Mouse (Mus musculus) kidney, embryonic 16.5 days (tissue): ENCODE data around the gene Papolb. TPM values are rescaled to one million over a fixed set of nuclear protein-coding genes. Genes with fewer than 3 reads are reported as not detected.

Experiments
- ATAC-seq: fragments of 200-750 bp; cut with Nextera tagmentation; 2 replicates; pipeline ENCODE4 v1.8.0; 2017; ENCODE audit warnings: moderate TSS enrichment; ENCODE audit not compliant: low FRiP score, low TSS enrichment
- H3K27ac ChIP-seq: fragments of 300-500 bp; sonication (generic); 2 replicates; pipeline ENCODE4 v1.5.1; 2014; ENCODE audit warnings: low read length
- H3K27me3 ChIP-seq: fragments of 300-500 bp; sonication (generic); 2 replicates; pipeline ENCODE4 v1.6.1; 2014; ENCODE audit warnings: low read length, control low read depth, mixed read lengths; ENCODE audit not compliant: insufficient read depth
- H3K36me3 ChIP-seq: fragments of 300-500 bp; sonication (generic); 2 replicates; pipeline ENCODE4 v1.6.1; 2014; ENCODE audit warnings: low read length, control low read depth, mixed read lengths; ENCODE audit not compliant: insufficient read depth
- H3K4me1 ChIP-seq: fragments of 300-500 bp; sonication (generic); 2 replicates; pipeline ENCODE4 v1.6.1; 2014; ENCODE audit warnings: low read length, control low read depth, mixed read lengths; ENCODE audit not compliant: insufficient read depth
- H3K4me2 ChIP-seq: fragments of 300-500 bp; sonication (generic); replicated peaks from 2 replicates; pipeline ENCODE4 v1.6.1; 2014; ENCODE audit warnings: low read depth, low read length
- H3K4me3 ChIP-seq: fragments of 300-500 bp; sonication (generic); 2 replicates; pipeline ENCODE4 v1.5.1; 2014; ENCODE audit warnings: mild to moderate bottlenecking, low read length
- H3K9ac ChIP-seq: fragments of 300-500 bp; sonication (generic); replicated peaks from 2 replicates; pipeline ENCODE4 v1.6.1; 2014; ENCODE audit warnings: low read length
- H3K9me3 ChIP-seq: fragments of 300-500 bp; sonication (generic); 2 replicates; pipeline ENCODE4 v1.6.1; 2016; ENCODE audit warnings: low read length, control low read depth
- WGBS: fragments of 180-500 bp; shearing (Covaris S2); extraction: QIAGEN DNeasy Blood & Tissue Kit; methylation state at CpG from one replicate; pipeline ENCODE4 v1.1.7; 2014; 5-methylcytosine and 5-hydroxymethylcytosine counted together
- polyA plus RNA-seq: library from polyadenylated mRNA; unstranded; fragments of >200 nt; fragmentation: Nextera tagmentation; extraction: Ambion mirVana; gene quantifications from 2 replicates; pipeline ENCODE4 v1.2.1, GENCODE M21; 2015

Papolb gene
- polyA plus RNA-seq, 1 experiment from 2014 or later: 0.12 TPM

DNA sequence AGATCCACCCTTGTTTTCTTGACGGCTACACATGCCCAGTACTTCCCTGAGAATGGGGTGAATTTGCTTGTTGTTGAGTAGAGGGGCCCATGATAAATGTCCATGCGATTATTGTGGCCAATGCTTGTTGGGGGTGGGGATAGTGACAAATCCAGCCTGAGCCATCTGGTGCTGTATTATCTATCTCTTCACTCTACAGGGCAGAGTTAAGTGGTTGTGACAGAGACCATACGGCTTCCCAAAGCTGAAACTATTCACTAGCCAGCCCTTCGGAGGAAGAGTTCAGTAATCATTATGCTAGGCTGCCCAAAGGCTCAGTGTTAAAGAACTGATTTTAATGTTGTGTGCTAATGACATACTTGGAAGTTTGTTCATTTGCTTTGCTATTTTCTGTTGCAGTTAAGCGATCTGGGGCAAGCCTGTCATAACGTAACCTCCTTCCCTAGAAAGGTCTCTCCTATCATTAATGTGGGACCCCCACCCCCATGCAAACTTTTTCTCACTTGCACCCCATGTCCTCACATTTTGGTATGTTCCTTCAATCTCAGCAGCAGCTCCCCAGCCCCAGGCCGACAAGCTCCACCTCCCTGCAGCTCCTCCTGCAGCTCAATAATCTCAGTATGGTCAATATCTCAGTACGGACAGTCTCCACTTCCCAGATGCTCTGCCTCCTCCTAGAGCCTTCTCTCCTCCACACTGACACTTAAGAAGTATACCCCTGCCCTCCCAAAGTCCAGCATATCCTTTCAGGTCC, 5.0 kb downstream of the Papolb start:
- Histone ChIP-seq H3K9me3 (no peaks in the 10 kb centered on the region), H3K27me3 (peaks cover 19% of the 10 kb centered on the region), H3K9ac (no peak overlapping the region), H3K4me2 (no peak overlapping the region), H3K4me3 (no peak overlapping the region), H3K36me3 (no peaks in the 10 kb centered on the region), H3K4me1 (no peaks in the 10 kb centered on the region), H3K27ac (no peak overlapping the region)
- ATAC-seq: no peak
- WGBS: 68% methylated on average over 8 of the region's 8 CpGs

DNA sequence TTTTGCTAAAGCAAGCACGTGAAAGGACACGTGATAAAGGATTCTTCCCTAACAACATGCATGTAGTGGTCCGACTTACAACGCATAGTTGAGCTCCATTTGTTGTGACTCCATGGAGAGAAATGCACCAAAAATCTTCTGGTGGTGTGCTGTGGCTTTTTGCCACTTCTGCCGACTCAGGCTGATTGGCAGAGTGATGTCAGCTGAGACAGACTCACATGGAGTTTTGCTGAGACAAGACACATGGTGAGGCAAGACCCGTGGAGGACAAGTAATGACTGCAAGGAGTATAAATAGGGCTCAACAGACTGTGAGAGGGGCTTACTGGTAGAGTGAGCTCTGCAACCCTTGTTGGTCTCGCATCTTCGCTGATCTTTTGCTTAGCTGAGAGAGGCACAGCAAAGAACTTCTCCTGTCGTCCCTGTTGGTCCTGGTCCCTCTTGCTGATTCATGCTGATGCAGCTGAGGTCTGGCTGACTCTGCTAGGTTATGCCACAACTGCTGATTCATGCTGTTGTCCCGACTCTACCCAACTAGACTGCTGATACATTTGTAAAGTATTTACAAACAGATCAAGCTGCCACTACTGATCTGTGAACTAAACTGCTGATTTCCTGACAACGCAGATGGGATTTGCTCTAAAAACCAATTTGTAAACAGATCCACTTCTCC, 8.5 kb downstream of the Papolb start:
- Histone ChIP-seq H3K4me2 (no peak overlapping the region), H3K27ac (no peak overlapping the region), H3K4me3 (no peak overlapping the region), H3K9me3 (no peaks in the 10 kb centered on the region), H3K27me3 (no peaks in the 10 kb centered on the region), H3K4me1 (peaks cover 11% of the 10 kb centered on the region; the same call in 1 of the 2 replicates), H3K36me3 (no peaks in the 10 kb centered on the region), H3K9ac (no peak overlapping the region)
- ATAC-seq: no peak
- 81% methylated on average over 11 of the region's 11 CpGs for WGBS

DNA sequence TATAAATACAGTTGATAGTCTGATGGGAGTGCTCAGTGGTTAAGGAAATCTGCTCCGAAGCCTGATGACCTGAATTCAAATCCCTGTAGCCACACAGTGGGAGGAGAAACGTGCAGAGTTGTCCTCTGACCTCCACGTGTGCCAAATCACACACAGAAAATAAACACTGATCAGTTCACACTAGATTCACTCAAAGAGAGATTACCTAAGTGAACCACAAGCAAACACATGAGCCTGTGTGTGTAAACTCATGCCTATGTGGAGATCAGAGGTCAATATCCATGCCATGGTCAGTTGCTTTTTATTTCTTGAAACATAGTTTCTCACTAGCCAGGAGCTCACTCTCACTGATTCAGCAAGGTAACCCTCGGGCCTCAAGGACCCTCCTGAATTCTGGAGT, 9.5 kb downstream of the Papolb start:
- Histone ChIP-seq H3K36me3 (no peaks in the 10 kb centered on the region), H3K4me2 (no peak overlapping the region), H3K9me3 (no peaks in the 10 kb centered on the region), H3K9ac (no peak overlapping the region), H3K4me1 (peaks cover 11% of the 10 kb centered on the region; the same call in 1 of the 2 replicates), H3K27ac (no peak overlapping the region), H3K27me3 (no peaks in the 10 kb centered on the region), H3K4me3 (no peak overlapping the region)
- WGBS: 71% methylated on average over 4 of the region's 4 CpGs
- no peak for ATAC-seq

DNA sequence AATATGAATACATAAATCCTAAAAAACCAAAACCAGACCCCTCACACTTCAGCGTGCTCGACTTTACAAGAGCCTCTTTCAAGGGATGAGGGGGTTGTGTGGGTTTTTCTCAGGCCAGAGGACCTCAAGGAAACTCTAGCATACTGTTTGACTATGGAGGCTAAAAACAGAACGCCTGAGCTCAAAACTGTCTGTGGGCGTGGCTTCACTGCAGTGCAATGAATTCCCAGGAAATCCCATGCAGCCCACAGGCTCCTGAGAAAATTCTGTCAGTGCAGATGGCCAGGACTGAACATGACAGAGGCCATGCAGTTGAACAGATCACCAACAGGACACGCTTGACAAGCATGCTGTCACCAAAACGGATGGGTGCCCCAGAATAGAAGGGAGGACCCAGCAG, 10.9 kb downstream of the Papolb start:
- H3K27me3 ChIP-seq: no peaks in the 10 kb centered on the region
- no peak overlapping the region for H3K9ac ChIP-seq
- H3K27ac ChIP-seq: no peak overlapping the region
- H3K9me3 ChIP-seq: no peaks in the 10 kb centered on the region
- ATAC-seq: no peak
- H3K4me2 ChIP-seq: no peak overlapping the region
- 57% methylated on average over 6 of the region's 6 CpGs for WGBS
- H3K36me3 ChIP-seq: no peaks in the 10 kb centered on the region
- H3K4me1 ChIP-seq: peaks cover 11% of the 10 kb centered on the region; the same call in 1 of the 2 replicates
- no peak overlapping the region for H3K4me3 ChIP-seq

DNA sequence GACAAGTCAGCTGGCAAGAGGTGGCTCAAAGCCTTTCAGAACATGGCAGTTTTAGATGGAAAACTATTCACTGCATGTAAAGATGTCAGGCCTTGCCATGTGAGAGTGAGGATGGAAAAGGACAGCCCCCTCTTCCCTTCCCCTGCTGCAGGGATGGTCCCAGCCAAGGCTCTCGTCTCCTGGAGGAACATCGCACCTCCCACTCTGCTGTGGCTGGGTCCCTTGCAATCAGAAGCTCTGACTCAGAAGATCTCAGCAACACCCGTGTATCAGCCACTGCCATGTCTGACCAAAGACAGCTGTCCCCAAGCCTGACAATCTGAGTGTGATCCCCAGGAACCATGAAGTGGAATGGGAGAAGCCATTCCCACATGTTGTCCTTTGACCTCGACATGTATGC, 17.8 kb downstream of the Papolb start:
- no peaks in the 10 kb centered on the region for H3K36me3 ChIP-seq
- no peak overlapping the region for H3K27ac ChIP-seq
- no peak overlapping the region for H3K4me2 ChIP-seq
- 0 out of 2 replicates have a peak, but pooled peaks cover 12% of the 10 kb centered on the region for H3K4me1 ChIP-seq
- H3K9me3 ChIP-seq: no peaks in the 10 kb centered on the region
- ATAC-seq: no peak
- H3K27me3 ChIP-seq: no peaks in the 10 kb centered on the region
- no peak overlapping the region for H3K4me3 ChIP-seq
- H3K9ac ChIP-seq: no peak overlapping the region
- 77% methylated on average over 4 of the region's 4 CpGs for WGBS

DNA sequence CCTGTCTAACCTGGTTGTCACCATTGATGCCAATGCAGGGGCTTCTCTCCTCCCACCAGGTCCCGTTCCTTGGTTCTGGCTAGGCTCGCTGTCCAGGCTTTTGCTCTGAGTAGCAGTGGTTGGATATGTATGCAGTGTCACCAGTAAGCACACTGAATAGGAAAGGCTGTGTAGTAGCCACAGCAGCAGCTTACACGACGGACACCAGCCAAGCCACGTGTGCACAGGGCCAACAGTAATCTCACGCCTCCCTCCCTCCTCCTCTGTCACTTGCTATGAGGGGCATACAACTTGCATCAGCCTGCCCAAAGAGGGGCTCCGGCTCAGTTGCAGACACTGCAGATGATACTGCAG, 19.8 kb downstream of the Papolb start:
- ATAC-seq: no peak
- Histone ChIP-seq H3K4me3 (no peak overlapping the region), H3K36me3 (no peaks in the 10 kb centered on the region), H3K27me3 (no peaks in the 10 kb centered on the region), H3K9ac (no peak overlapping the region), H3K9me3 (no peaks in the 10 kb centered on the region), H3K4me2 (no peak overlapping the region), H3K4me1 (0 out of 2 replicates have a peak, but pooled peaks cover 8% of the 10 kb centered on the region), H3K27ac (no peak overlapping the region)
- WGBS: 68% methylated on average over 7 of the region's 7 CpGs

DNA sequence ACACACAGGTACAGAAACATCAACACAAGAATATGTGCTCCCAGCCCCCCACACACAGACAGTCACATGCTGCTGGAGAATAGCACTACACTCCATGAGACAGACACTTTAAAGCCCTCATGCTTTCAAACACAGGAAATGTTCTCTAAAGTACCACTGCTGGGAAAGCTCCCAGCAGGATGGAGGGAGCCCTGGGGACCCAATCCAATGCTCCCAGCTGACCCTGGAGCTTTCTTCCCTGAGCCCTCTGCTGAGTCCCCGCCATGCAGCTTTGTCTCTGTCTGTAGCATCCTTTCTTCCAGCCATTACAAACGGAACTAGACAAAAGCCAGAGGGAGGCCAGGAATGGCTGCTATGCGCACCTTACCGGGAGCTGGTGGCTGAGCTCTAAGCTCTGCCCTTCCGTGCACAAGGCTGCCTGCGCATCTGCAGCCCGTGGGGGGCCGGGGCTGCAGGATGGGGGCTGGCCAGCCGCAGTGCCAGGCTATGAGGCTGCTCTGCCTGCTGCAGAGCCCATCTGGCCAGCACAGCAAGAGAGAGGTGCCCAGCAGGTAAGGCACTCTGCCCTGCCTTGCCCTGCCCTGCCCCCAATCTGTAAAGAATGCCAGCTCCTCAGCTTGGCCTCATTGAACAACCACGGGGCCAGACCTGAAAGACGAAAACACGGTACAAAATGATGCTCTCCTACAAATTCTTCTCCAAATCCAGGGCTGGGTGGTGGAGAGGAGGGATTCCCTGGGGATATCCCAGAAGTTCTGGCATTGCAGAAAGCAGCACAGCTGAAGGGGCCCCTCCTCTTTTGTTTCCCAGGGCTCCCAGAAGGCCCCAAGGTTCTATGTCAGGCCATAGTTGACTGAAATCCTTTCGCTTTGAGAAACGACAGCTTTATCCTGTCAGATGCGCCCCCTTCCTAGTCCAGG, 20.5 kb downstream of the Papolb start:
- Histone ChIP-seq H3K4me1 (0 out of 2 replicates have a peak, but pooled peaks cover 8% of the 10 kb centered on the region), H3K36me3 (no peaks in the 10 kb centered on the region), H3K4me3 (no peak overlapping the region), H3K27ac (no peak overlapping the region), H3K4me2 (no peak overlapping the region), H3K27me3 (no peaks in the 10 kb centered on the region), H3K9ac (no peak overlapping the region), H3K9me3 (no peaks in the 10 kb centered on the region)
- WGBS: 31% methylated on average over 15 of the region's 15 CpGs
- ATAC-seq: no peak

DNA sequence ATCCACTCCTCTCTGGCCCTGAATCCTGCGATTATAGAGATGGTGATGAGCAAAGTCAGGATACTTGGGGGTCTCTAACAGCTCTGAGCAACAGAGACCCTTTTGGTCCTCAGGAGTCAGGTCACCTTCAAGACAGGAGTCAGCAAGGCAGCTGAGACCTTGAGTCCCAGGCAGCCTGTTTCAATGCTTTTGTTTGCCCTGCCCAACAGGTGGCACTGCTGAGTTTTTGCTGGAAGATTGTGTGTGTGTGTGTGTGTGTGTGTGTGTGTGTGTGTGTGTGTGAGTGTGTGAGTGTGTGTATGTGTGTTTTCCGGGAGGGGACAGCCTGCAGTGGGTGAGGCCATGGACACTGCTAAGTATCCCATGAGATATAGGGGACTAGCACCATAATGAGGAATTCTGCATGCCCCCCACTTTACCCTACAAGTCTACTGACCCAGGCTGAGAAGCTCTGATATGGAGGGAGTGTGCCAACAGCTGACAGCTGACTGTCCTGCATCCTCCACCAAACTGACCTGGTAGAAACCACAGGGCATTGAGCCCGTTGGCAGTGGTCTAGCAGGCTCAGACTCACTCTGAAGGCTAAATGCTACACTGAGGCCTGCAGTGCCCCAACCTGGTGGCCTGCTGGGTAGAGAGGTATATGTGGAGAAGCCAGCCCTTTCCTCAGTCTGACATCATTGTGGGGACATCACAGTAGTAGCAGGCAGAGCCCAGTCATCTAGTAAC, 24.0 kb downstream of the Papolb start:
- peaks cover 15% of the 10 kb centered on the region for H3K4me1 ChIP-seq
- H3K27me3 ChIP-seq: no peaks in the 10 kb centered on the region
- no peak overlapping the region for H3K27ac ChIP-seq
- 74% methylated on average over 3 of the region's 3 CpGs for WGBS
- no peak overlapping the region for H3K4me2 ChIP-seq
- no peak overlapping the region for H3K9ac ChIP-seq
- no peaks in the 10 kb centered on the region for H3K9me3 ChIP-seq
- H3K36me3 ChIP-seq: no peaks in the 10 kb centered on the region
- H3K4me3 ChIP-seq: no peak overlapping the region
- ATAC-seq: no peak

DNA sequence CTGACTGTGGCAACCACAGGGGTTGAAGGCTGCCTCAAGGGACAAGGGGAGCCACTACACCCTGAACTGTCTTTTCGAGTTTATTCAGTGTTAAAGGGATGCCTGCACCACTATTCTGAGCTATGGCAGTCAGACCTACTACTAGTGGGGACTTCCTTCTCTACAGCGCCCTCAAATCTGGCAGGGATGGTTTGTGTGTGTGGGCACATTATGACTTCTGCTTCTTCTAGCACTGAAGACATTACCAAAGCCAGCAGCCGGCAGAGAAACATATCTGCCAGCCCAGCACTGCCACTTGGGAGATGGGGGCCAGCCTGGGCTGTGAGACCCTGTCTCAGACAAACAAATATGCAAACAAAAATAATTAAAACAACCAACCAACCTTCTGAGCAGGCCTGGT, 25.7 kb downstream of the Papolb start:
- no peak for ATAC-seq
- peaks cover 15% of the 10 kb centered on the region for H3K4me1 ChIP-seq
- H3K4me2 ChIP-seq: no peak overlapping the region

More for the DNA sequence above, 25.7 kb downstream of the Papolb start:
- Histone ChIP-seq H3K4me3 (no peak overlapping the region), H3K9me3 (no peaks in the 10 kb centered on the region), H3K27ac (no peak overlapping the region), H3K36me3 (no peaks in the 10 kb centered on the region), H3K9ac (no peak overlapping the region), H3K27me3 (no peaks in the 10 kb centered on the region)
- WGBS: 82% methylated on average over 3 of the region's 3 CpGs
